Mouse (Mus musculus): ENCODE results near the gene Znhit3. TPM values are rescaled to one million over a fixed set of nuclear protein-coding genes. Genes with fewer than 3 reads are reported as not detected.
"Not testable (repeated sequence)": the region's sequence is repeated elsewhere in the genome, so short reads cannot be mapped to it uniquely, and the experiment has no call there.

Gene Znhit3
- polyA plus RNA-seq, 1 experiment from 2014 or later = 72.4 TPM

GRCm38 (mm10) chr11:84880971-84881370 is 35.2 kb downstream of the Znhit3 start:
- 49% methylated on average over 9 of the region's 9 CpGs for WGBS
- Histone ChIP-seq H3K9ac (ENCODE audit: low read length) (peak overlapping the region; percentile 86), H3K36me3 (ENCODE audit: control insufficient read depth, insufficient read depth, low read length) (peaks cover 3% of the 10 kb centered on the region; the same call in 1 of the 2 replicates), H3K4me1 (ENCODE audit: control insufficient read depth, insufficient read depth, low read length) (peaks cover 3% of the 10 kb centered on the region; the same call in 1 of the 2 replicates), H3K4me3 (ENCODE audit: low read depth, low read length) (peak overlapping the region; percentile 82), H3K4me2 (ENCODE audit: low read depth, severe bottlenecking) (peak overlapping the region; percentile 89), H3K27me3 (ENCODE audit: control insufficient read depth, insufficient read depth, low read length) (no peaks in the 10 kb centered on the region), H3K27ac (replicated peaks; ENCODE audit: low read depth, low read length) (peak overlapping the region; percentile 83; the same call in 1 of the 2 replicates), H3K9me3 (ENCODE audit: control insufficient read depth, low read length) (no peaks in the 10 kb centered on the region)
- no peak for ATAC-seq (ENCODE audit: insufficient number of reproducible peaks, low FRiP score, low TSS enrichment, low read depth)
- no peak for DNase-seq (ENCODE audit: low spot score)

- peak; percentile 72 for DNase-seq (ENCODE audit: low spot score)
- H3K36me3 ChIP-seq (ENCODE audit: control insufficient read depth, insufficient read depth, low read length) = peaks cover 3% of the 10 kb centered on the region; the same call in 1 of the 2 replicates
- peaks cover 3% of the 10 kb centered on the region; the same call in 1 of the 2 replicates for H3K4me1 ChIP-seq (ENCODE audit: control insufficient read depth, insufficient read depth, low read length)
- under 1% methylated on average over 24 of the region's 24 CpGs for WGBS
- H3K4me2 ChIP-seq (ENCODE audit: low read depth, severe bottlenecking) = peak overlapping the region; percentile 89
- peak overlapping the region; percentile 82 for H3K4me3 ChIP-seq (ENCODE audit: low read depth, low read length)
- ATAC-seq (ENCODE audit: insufficient number of reproducible peaks, low FRiP score, low TSS enrichment, low read depth) = peak; percentile 63
- H3K9ac ChIP-seq (ENCODE audit: low read length) = peak overlapping the region; percentile 86
- H3K27me3 ChIP-seq (ENCODE audit: control insufficient read depth, insufficient read depth, low read length) = no peaks in the 10 kb centered on the region
- peak overlapping the region; percentile 83 for H3K27ac ChIP-seq (replicated peaks; ENCODE audit: low read depth, low read length)
- no peaks in the 10 kb centered on the region for H3K9me3 ChIP-seq (ENCODE audit: control insufficient read depth, low read length)
Observed at GRCm38 (mm10) chr11:84880465-84880961, 35.7 kb downstream of the Znhit3 start.

- peak within 1 kb of the TSS; percentile 83 for H3K27ac ChIP-seq (replicated peaks; ENCODE audit: low read depth, low read length)
- H3K27me3 ChIP-seq (ENCODE audit: control insufficient read depth, insufficient read depth, low read length) = no peaks in the 10 kb centered on the region
- H3K4me1 ChIP-seq (ENCODE audit: control insufficient read depth, insufficient read depth, low read length) = peaks cover 3% of the 10 kb centered on the region; the same call in 1 of the 2 replicates
- H3K9me3 ChIP-seq (ENCODE audit: control insufficient read depth, low read length) = no peaks in the 10 kb centered on the region
- under 1% methylated on average over 67 of the region's 81 CpGs for WGBS
- peak; percentile 88 for ATAC-seq (ENCODE audit: insufficient number of reproducible peaks, low FRiP score, low TSS enrichment, low read depth)
- peak within 1 kb of the TSS; percentile 89 for H3K4me2 ChIP-seq (ENCODE audit: low read depth, severe bottlenecking)
- DNase-seq (ENCODE audit: low spot score) = peak; percentile 83
- H3K36me3 ChIP-seq (ENCODE audit: control insufficient read depth, insufficient read depth, low read length) = no peaks in the 10 kb centered on the region; the same call in 1 of the 2 replicates
- H3K4me3 ChIP-seq (ENCODE audit: low read depth, low read length) = peak within 1 kb of the TSS; percentile 82
- peak within 1 kb of the TSS; percentile 86 for H3K9ac ChIP-seq (ENCODE audit: low read length)
Observed at GRCm38 (mm10) chr11:84879772-84880464, 36.2 kb downstream of the Znhit3 start, which contains the start of the genes Myo19 and Pigw. Gene Myo19, plus strand, starts transcription at chr11:84880148. Gene Pigw, minus strand, starts transcription at chr11:84880285.

- H3K9ac ChIP-seq (ENCODE audit: low read length) = peak overlapping the region; percentile 86
- peak overlapping the region; percentile 89 for H3K4me2 ChIP-seq (ENCODE audit: low read depth, severe bottlenecking)
- peak overlapping the region; percentile 82 for H3K4me3 ChIP-seq (ENCODE audit: low read depth, low read length)
- no peaks in the 10 kb centered on the region for H3K36me3 ChIP-seq (ENCODE audit: control insufficient read depth, insufficient read depth, low read length)
- no peak for DNase-seq (ENCODE audit: low spot score)
- H3K27me3 ChIP-seq (ENCODE audit: control insufficient read depth, insufficient read depth, low read length) = no peaks in the 10 kb centered on the region
- ATAC-seq (ENCODE audit: insufficient number of reproducible peaks, low FRiP score, low TSS enrichment, low read depth) = no peak
- peak overlapping the region; percentile 83 for H3K27ac ChIP-seq (replicated peaks; ENCODE audit: low read depth, low read length)
- H3K9me3 ChIP-seq (ENCODE audit: control insufficient read depth, low read length) = no peaks in the 10 kb centered on the region
- peaks cover 3% of the 10 kb centered on the region; the same call in 1 of the 2 replicates for H3K4me1 ChIP-seq (ENCODE audit: control insufficient read depth, insufficient read depth, low read length)
- 25% methylated on average over 7 of the region's 7 CpGs for WGBS
Observed at GRCm38 (mm10) chr11:84879007-84879771, 37.0 kb downstream of the Znhit3 start.

GRCm38 (mm10) chr11:84876020-84876419 is 40.1 kb downstream of the Znhit3 start:
- not testable (repeated sequence) for H3K4me1 ChIP-seq (ENCODE audit: control insufficient read depth, insufficient read depth, low read length); DNase-seq (ENCODE audit: low spot score); H3K36me3 ChIP-seq (ENCODE audit: control insufficient read depth, insufficient read depth, low read length); ATAC-seq (ENCODE audit: insufficient number of reproducible peaks, low FRiP score, low TSS enrichment, low read depth); H3K4me3 ChIP-seq (ENCODE audit: low read depth, low read length); H3K9ac ChIP-seq (ENCODE audit: low read length); H3K4me2 ChIP-seq (ENCODE audit: low read depth, severe bottlenecking); H3K27ac ChIP-seq (replicated peaks; ENCODE audit: low read depth, low read length); H3K27me3 ChIP-seq (ENCODE audit: control insufficient read depth, insufficient read depth, low read length); H3K9me3 ChIP-seq (ENCODE audit: control insufficient read depth, low read length)
- WGBS = no CpG with 5 or more reads among the region's 1 CpGs

- no peak for DNase-seq (ENCODE audit: low spot score)
- H3K9me3 ChIP-seq (ENCODE audit: control insufficient read depth, low read length) = no peaks in the 10 kb centered on the region
- H3K4me3 ChIP-seq (ENCODE audit: low read depth, low read length) = no peak overlapping the region
- 66% methylated on average over 1 of the region's 1 CpGs for WGBS
- H3K4me1 ChIP-seq (ENCODE audit: control insufficient read depth, insufficient read depth, low read length) = no peaks in the 10 kb centered on the region
- no peak overlapping the region for H3K4me2 ChIP-seq (ENCODE audit: low read depth, severe bottlenecking)
- H3K36me3 ChIP-seq (ENCODE audit: control insufficient read depth, insufficient read depth, low read length) = no peaks in the 10 kb centered on the region
- no peak for ATAC-seq (ENCODE audit: insufficient number of reproducible peaks, low FRiP score, low TSS enrichment, low read depth)
- no peak overlapping the region for H3K27ac ChIP-seq (replicated peaks; ENCODE audit: low read depth, low read length)
- no peaks in the 10 kb centered on the region for H3K27me3 ChIP-seq (ENCODE audit: control insufficient read depth, insufficient read depth, low read length)
- H3K9ac ChIP-seq (ENCODE audit: low read length) = no peak overlapping the region
Observed at GRCm38 (mm10) chr11:84873042-84873833, 42.9 kb downstream of the Znhit3 start.

- DNase-seq (ENCODE audit: low spot score) = no peak
- H3K9ac ChIP-seq (ENCODE audit: low read length) = peak overlapping the region; percentile 95
- peak overlapping the region; percentile 88 for H3K4me3 ChIP-seq (ENCODE audit: low read depth, low read length)
- no peak overlapping the region for H3K27ac ChIP-seq (replicated peaks; ENCODE audit: low read depth, low read length)
- WGBS = 79% methylated on average over 4 of the region's 4 CpGs
- H3K9me3 ChIP-seq (ENCODE audit: control insufficient read depth, low read length) = no peaks in the 10 kb centered on the region
- H3K36me3 ChIP-seq (ENCODE audit: control insufficient read depth, insufficient read depth, low read length) = no peaks in the 10 kb centered on the region
- peaks cover 6% of the 10 kb centered on the region for H3K4me1 ChIP-seq (ENCODE audit: control insufficient read depth, insufficient read depth, low read length)
- H3K4me2 ChIP-seq (ENCODE audit: low read depth, severe bottlenecking) = peak overlapping the region; percentile 77
- no peaks in the 10 kb centered on the region for H3K27me3 ChIP-seq (ENCODE audit: control insufficient read depth, insufficient read depth, low read length)
- no peak for ATAC-seq (ENCODE audit: insufficient number of reproducible peaks, low FRiP score, low TSS enrichment, low read depth)
Observed at GRCm38 (mm10) chr11:84871548-84872069, 44.6 kb downstream of the Znhit3 start.

Measured in limb, embryonic 11.5 days (tissue).